Mouse (Mus musculus) C2C12 (cell line): Measurements from ENCODE around the gene Tctn1. TPM values are rescaled to one million over a fixed set of nuclear protein-coding genes. Genes with fewer than 3 reads are reported as not detected.

Source experiments
- H3K27me3 ChIP-seq: one replicate; pipeline ENCODE4 v1.6.1; 2011; ENCODE audit not compliant: control insufficient read depth, insufficient read depth, insufficient read length
- H3K36me3 ChIP-seq: one replicate; pipeline ENCODE4 v1.6.1; 2011; ENCODE audit not compliant: control insufficient read depth, insufficient read depth
- H3K4me3 ChIP-seq: one replicate; pipeline ENCODE4 v1.5.1; 2011; ENCODE audit warnings: mild to moderate bottlenecking, control low read depth; ENCODE audit not compliant: poor library complexity, insufficient read depth, severe bottlenecking
- H3K79me2 ChIP-seq: one replicate; pipeline ENCODE4 v1.6.1; 2011; ENCODE audit not compliant: control insufficient read depth, insufficient read depth
- H3K79me3 ChIP-seq: one replicate; pipeline ENCODE4 v1.6.1; 2011; ENCODE audit warnings: low read depth, control low read depth
- H3ac ChIP-seq: one replicate; pipeline ENCODE3; 2011; ENCODE audit warnings: low read depth; ENCODE audit not compliant: control insufficient read depth, insufficient read length
- CEBPB ChIP-seq: IDR thresholded peaks from one replicate; pipeline ENCODE4 v1.6.1; 2011; ENCODE audit warnings: low read depth, mild to moderate bottlenecking, control low read depth, moderate library complexity
- CTCF ChIP-seq: IDR thresholded peaks from one replicate; pipeline ENCODE4 v1.5.1; 2011; ENCODE audit not compliant: control insufficient read depth, insufficient read depth, insufficient read length
- FOSL1 ChIP-seq: IDR thresholded peaks from one replicate; pipeline ENCODE4 v1.8.0; 2011; ENCODE audit warnings: mild to moderate bottlenecking, low read length; ENCODE audit not compliant: poor library complexity, insufficient read depth, severe bottlenecking
- MAX ChIP-seq: IDR thresholded peaks from one replicate; pipeline ENCODE4 v1.6.1; 2011; ENCODE audit warnings: mild to moderate bottlenecking, control low read depth
- MYOD1 ChIP-seq: IDR thresholded peaks from one replicate; pipeline ENCODE4 v1.6.1; 2011; ENCODE audit warnings: low read depth; ENCODE audit not compliant: control insufficient read depth, insufficient read length
- MYOG ChIP-seq: IDR thresholded peaks from one replicate; pipeline ENCODE4 v1.6.1; 2011; ENCODE audit not compliant: control insufficient read depth, insufficient read length; ENCODE audit errors: extremely low read depth
- USF1 ChIP-seq: IDR thresholded peaks from one replicate; pipeline ENCODE4 v1.6.1; 2011; ENCODE audit warnings: low read depth, mild to moderate bottlenecking, control low read depth, moderate library complexity
- polyA plus RNA-seq: library from polyadenylated mRNA; unstranded; fragments of >200 nt; fragmentation: generic; extraction: Trizol; gene quantifications from one replicate; pipeline ENCODE4 v1.2.1, GENCODE M21; 2012; ENCODE audit warnings: missing spikeins

Tctn1 gene
- polyA plus RNA-seq, 1 experiment, result 2.6 TPM

GRCm38 (mm10) chr5:122209591-122210368, 54.5 kb downstream of the Tctn1 start:
- TF ChIP-seq MYOD1 (no peak), MYOG (no peak), CEBPB (no peak), FOSL1 (no peak), USF1 (no peak), CTCF (no peak), MAX (no peak)
- H3K4me3 ChIP-seq, result no peak overlapping the region
- H3K36me3 ChIP-seq, result no peaks in the 10 kb centered on the region

DNA sequence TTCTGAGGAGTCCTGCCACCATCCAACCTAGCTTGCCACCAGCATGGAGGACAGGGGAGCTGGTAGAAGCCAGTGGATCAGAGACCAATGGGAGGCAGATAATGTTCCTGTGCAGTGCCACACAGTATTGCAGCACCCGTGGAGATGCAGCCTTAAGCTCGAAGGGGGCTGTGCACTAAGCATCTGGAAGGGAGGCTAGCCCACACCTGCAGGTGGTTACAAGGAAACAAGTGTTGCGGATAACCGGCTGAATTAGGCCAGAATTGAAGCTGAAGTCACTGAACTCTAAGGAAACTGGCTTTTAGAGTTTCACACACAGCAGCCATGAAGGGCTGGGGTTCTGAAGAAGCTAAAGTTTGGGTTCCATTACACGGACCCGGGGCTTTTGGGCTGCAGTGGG, 55.4 kb downstream of the Tctn1 start:
- Histone ChIP-seq H3ac (no peak overlapping the region), H3K36me3 (no peaks in the 10 kb centered on the region), H3K4me3 (no peak overlapping the region), H3K79me3 (no peaks in the 10 kb centered on the region), H3K27me3 (peaks cover 45% of the 10 kb centered on the region), H3K79me2 (no peaks in the 10 kb centered on the region)
- TF ChIP-seq FOSL1 (no peak), USF1 (no peak), MYOD1 (no peak), CTCF (no peak), CEBPB (no peak), MAX (no peak), MYOG (no peak)

More at GRCm38 (mm10) chr5:122209591-122210368, 54.5 kb downstream of the Tctn1 start:
- Histone ChIP-seq H3ac (no peak overlapping the region), H3K27me3 (peaks cover 45% of the 10 kb centered on the region), H3K79me3 (no peaks in the 10 kb centered on the region), H3K79me2 (no peaks in the 10 kb centered on the region)

- no peaks in the 10 kb centered on the region for H3K79me3 ChIP-seq
- H3K79me2 ChIP-seq, result no peaks in the 10 kb centered on the region
- no peak for TF ChIP-seq MYOG
- TF ChIP-seq USF1, result no peak
- TF ChIP-seq FOSL1, result no peak
- no peak for TF ChIP-seq MAX
- peaks cover 47% of the 10 kb centered on the region for H3K27me3 ChIP-seq
- H3K36me3 ChIP-seq, result no peaks in the 10 kb centered on the region
- no peak within 1 kb of the TSS for H3ac ChIP-seq
- no peak within 1 kb of the TSS for H3K4me3 ChIP-seq
These were observed 57.8 kb downstream of the Tctn1 start, which contains the start of gene Hvcn1 for GRCm38 (mm10) chr5:122206475-122206874. Hvcn1 (plus strand) TSS chr5:122206804.

- no peaks in the 10 kb centered on the region for H3K79me2 ChIP-seq
- H3K4me3 ChIP-seq, result no peak overlapping the region
- no peaks in the 10 kb centered on the region for H3K79me3 ChIP-seq
- H3K36me3 ChIP-seq, result no peaks in the 10 kb centered on the region
- peaks cover 30% of the 10 kb centered on the region for H3K27me3 ChIP-seq
- TF ChIP-seq CTCF (no peak), USF1 (no peak), MYOD1 (no peak), MAX (no peak), FOSL1 (no peak)
- H3ac ChIP-seq, result no peak overlapping the region
These were observed 60.1 kb downstream of the Tctn1 start for GRCm38 (mm10) chr5:122204180-122204579.

GRCm38 (mm10) chr5:122201904-122202303, 62.4 kb downstream of the Tctn1 start:
- Histone ChIP-seq H3K36me3 (no peaks in the 10 kb centered on the region), H3K4me3 (no peak overlapping the region), H3ac (no peak overlapping the region), H3K79me2 (no peaks in the 10 kb centered on the region), H3K79me3 (no peaks in the 10 kb centered on the region), H3K27me3 (peaks cover 12% of the 10 kb centered on the region)
- TF ChIP-seq FOSL1, result no peak
- no peak for TF ChIP-seq CEBPB
- no peak for TF ChIP-seq MAX
- TF ChIP-seq MYOG, result no peak
- TF ChIP-seq MYOD1, result no peak
- TF ChIP-seq USF1, result no peak
- no peak for TF ChIP-seq CTCF
